Mouse (Mus musculus): ENCODE measurements around the gene Zfp329. TPM values are rescaled to one million over a fixed set of nuclear protein-coding genes. Genes with fewer than 3 reads are reported as not detected.

The Zfp329 gene
- total RNA-seq (2023), result 1 to 10 TPM; 4.1 to 4.2 TPM

GRCm38 (mm10) chr7:12818521-12819295 lies at the start of gene Zfp329:
Zfp329 (minus strand) TSS chr7:12818858.

GRCm38 (mm10) chr7:12834162-12835120 lies 15.8 kb upstream of the Zfp329 start, which contains the start of gene Zfp110:
Zfp110 (plus strand) TSS chr7:12834761.

GRCm38 (mm10) chr7:12802866-12803726 lies 15.6 kb downstream of the Zfp329 start, which contains the start of gene Zscan18:
Zscan18 (minus strand) TSS chr7:12803635.

Other genes starting within 250 kb of the Zfp329 start
- gene Vmn2r53, start 210.1 kb downstream of the Zfp329 start, total RNA-seq (2023), result under 1 TPM; 0.03 TPM
- gene Vmn2r54, start 178.5 kb downstream of the Zfp329 start, total RNA-seq (2023), result not detected
- not detected for gene Vmn2r55, start 133.9 kb downstream of the Zfp329 start, total RNA-seq (2023)
- not detected for gene Vmn2r56, start 83.9 kb downstream of the Zfp329 start, total RNA-seq (2023)
- 1 to 10 TPM; 6.6 to 7.6 TPM for gene Zscan18, start 15.2 kb downstream of the Zfp329 start, total RNA-seq (2023)
- gene Zfp110, start 15.9 kb upstream of the Zfp329 start, total RNA-seq (2023), result 10 to 100 TPM; 37.8 to 42.3 TPM
- gene Zfp128, start 62.3 kb upstream of the Zfp329 start, total RNA-seq (2023), result 1 to 10 TPM; 2.7 to 3.0 TPM
- 1 to 10 TPM; 5.9 to 6.2 TPM for gene Zscan22, start 79.0 kb upstream of the Zfp329 start, total RNA-seq (2023)
- 1,000 to 10,000 TPM; 1,308 to 1,362 TPM for gene Rps5, start 103.4 kb upstream of the Zfp329 start, total RNA-seq (2023)
- under 1 TPM; 0.24 to 0.58 TPM for gene Rnf225, start 108.6 kb upstream of the Zfp329 start, total RNA-seq (2023)
- 1 to 10 TPM; 3.2 to 3.3 TPM for gene Zfp324, start 147.0 kb upstream of the Zfp329 start, total RNA-seq (2023)
- gene Zfp446, start 159.0 kb upstream of the Zfp329 start, total RNA-seq (2023), result 1 to 10 TPM; 3.1 to 4.0 TPM
- gene Slc27a5, start 179.3 kb upstream of the Zfp329 start, total RNA-seq (2023), result under 1 TPM in 1 of 2 experiments, not detected in 1; 0.30 TPM
- gene Trim28, start 180.3 kb upstream of the Zfp329 start, total RNA-seq (2023), result 100 to 1,000 TPM; 185 to 201 TPM
- gene Zbtb45, start 191.2 kb upstream of the Zfp329 start, total RNA-seq (2023), result 10 to 100 TPM; 18.4 to 19.6 TPM
- 100 to 1,000 TPM; 165 to 175 TPM for gene Chmp2a, start 215.9 kb upstream of the Zfp329 start, total RNA-seq (2023)
- gene Ube2m, start 219.4 kb upstream of the Zfp329 start, total RNA-seq (2023), result 10 to 100 TPM; 80.0 to 80.2 TPM
- gene Mzf1, start 235.9 kb upstream of the Zfp329 start, total RNA-seq (2023), result under 1 TPM; 0.76 to 0.97 TPM